Mouse (Mus musculus): ENCODE measurements around the gene Slco4c1. TPM values are rescaled to one million over a fixed set of nuclear protein-coding genes. Genes with fewer than 3 reads are reported as not detected.

Slco4c1 gene
- polyA plus RNA-seq, 1 experiment = not detected

DNA sequence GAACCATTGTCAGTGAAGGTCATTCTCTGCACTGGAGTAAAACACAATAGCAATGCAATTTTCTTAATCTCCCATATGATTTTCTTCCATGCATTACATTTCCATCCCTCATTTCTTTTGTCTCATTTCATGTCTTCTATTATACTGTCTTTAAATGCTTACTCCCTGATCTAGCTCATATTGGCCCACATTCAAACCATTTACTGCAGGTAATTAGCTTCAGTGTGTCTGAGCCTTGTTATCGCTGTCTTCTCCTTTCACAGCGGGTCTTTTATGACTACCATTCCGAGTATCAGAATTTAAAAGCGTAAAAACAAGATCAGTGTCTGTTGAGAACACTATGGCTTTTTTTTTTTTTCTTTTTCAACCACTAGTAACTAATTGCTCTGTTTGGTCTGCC lies 77.3 kb downstream of the Slco4c1 start:
- H3K27me3 ChIP-seq (ENCODE audit: control insufficient read depth, insufficient read depth, insufficient read length) = no peaks in the 10 kb centered on the region
- H3K79me2 ChIP-seq (ENCODE audit: control insufficient read depth, insufficient read depth) = no peaks in the 10 kb centered on the region
- H3K4me3 ChIP-seq = no peak overlapping the region
- no peaks in the 10 kb centered on the region for H3K36me3 ChIP-seq (ENCODE audit: control insufficient read depth, insufficient read depth)
- H3K4me2 ChIP-seq (ENCODE audit: low read depth) = no peak overlapping the region
- H3ac ChIP-seq (ENCODE audit: control insufficient read depth, insufficient read length) = no peak overlapping the region
- TF ChIP-seq MAX (IDR thresholded peaks at IDR 0.05; ENCODE audit: low read depth) = no peak
- TF ChIP-seq USF1 (IDR thresholded peaks at IDR 0.05; ENCODE audit: low read depth) = no peak
- no peak for TF ChIP-seq POLR2A (IDR thresholded peaks at IDR 0.05; ENCODE audit: insufficient read length, low read depth)
- TF ChIP-seq TCF12 (IDR thresholded peaks at IDR 0.05; ENCODE audit: insufficient read depth, poor library complexity, severe bottlenecking) = no peak
- TF ChIP-seq SRF (IDR thresholded peaks at IDR 0.05; ENCODE audit: control insufficient read depth, insufficient read length, low read depth) = no peak
- TF ChIP-seq MYOD1 (IDR thresholded peaks at IDR 0.05; ENCODE audit: control insufficient read depth in 1 of 3, insufficient read length in 2 of 3, low read depth in 2 of 3) = no peak
- no peak for TF ChIP-seq POLR2AphosphoS2 (IDR thresholded peaks at IDR 0.05; ENCODE audit: insufficient read length, low read depth)
- no peak for TF ChIP-seq TCF3 (IDR thresholded peaks at IDR 0.05; ENCODE audit: insufficient read length, low read depth)
- no peak for TF ChIP-seq CEBPB (IDR thresholded peaks at IDR 0.05; ENCODE audit: insufficient read depth, poor library complexity, severe bottlenecking)
- TF ChIP-seq MYOG (IDR thresholded peaks at IDR 0.05; ENCODE audit: control insufficient read depth in 1 of 3, insufficient read depth in 1 of 3, insufficient read length in 2 of 3, low read depth in 2 of 3) = no peak
- TF ChIP-seq E2F4 (IDR thresholded peaks at IDR 0.05; ENCODE audit: insufficient read depth) = no peak
- TF ChIP-seq REST (IDR thresholded peaks at IDR 0.05; ENCODE audit: insufficient read depth, insufficient read length) = no peak

DNA sequence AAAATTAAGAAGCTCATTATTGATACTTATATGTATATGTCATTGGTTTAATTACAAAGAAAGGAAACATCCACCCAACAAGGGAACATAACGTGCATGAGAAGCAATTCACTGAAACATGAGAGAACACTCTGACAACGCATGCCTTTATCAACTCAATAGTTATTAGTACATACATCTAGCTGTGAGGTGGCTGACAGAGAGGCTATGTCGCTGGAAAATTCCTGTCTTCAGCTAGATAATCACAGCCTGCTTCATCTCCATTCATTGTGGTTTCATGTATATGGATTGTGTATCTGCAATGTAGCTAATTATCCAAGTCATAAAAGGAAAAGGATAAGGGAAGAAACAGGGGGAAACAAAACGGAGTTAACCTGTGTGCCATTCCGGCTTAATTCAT lies 77.7 kb downstream of the Slco4c1 start:
- no peaks in the 10 kb centered on the region for H3K79me2 ChIP-seq (ENCODE audit: control insufficient read depth, insufficient read depth)
- no peak overlapping the region for H3K4me2 ChIP-seq (ENCODE audit: low read depth)
- H3K36me3 ChIP-seq (ENCODE audit: control insufficient read depth, insufficient read depth) = no peaks in the 10 kb centered on the region
- no peak overlapping the region for H3K4me3 ChIP-seq
- H3ac ChIP-seq (ENCODE audit: control insufficient read depth, insufficient read length) = no peak overlapping the region
- no peaks in the 10 kb centered on the region for H3K27me3 ChIP-seq (ENCODE audit: control insufficient read depth, insufficient read depth, insufficient read length)
- TF ChIP-seq TCF12 (IDR thresholded peaks at IDR 0.05; ENCODE audit: insufficient read depth, poor library complexity, severe bottlenecking) (no peak), MYOD1 (IDR thresholded peaks at IDR 0.05; ENCODE audit: control insufficient read depth in 1 of 3, insufficient read length in 2 of 3, low read depth in 2 of 3) (no peak), USF1 (IDR thresholded peaks at IDR 0.05; ENCODE audit: low read depth) (no peak)

DNA sequence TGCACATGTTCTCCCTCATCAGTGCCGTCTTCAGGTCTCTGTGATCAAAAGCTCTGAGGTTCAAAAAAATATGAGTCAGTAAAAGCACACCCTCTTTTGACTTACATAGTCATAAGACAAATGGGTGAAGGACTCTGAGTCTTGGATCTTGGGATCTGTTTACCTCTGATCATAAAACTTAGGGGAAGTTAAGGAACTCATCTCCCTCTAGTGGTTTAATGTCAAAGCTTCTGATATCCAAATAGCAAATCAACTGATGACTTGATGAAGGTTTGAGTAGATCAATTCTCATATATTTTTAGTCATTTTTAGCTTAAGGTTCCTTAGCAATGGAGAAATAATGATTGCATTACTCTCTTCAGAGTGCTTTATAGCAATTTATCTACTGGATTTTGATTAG lies 82.7 kb downstream of the Slco4c1 start:
- H3ac ChIP-seq (ENCODE audit: control insufficient read depth, insufficient read length) = no peak overlapping the region
- H3K4me3 ChIP-seq = no peak overlapping the region
- TF ChIP-seq POLR2A (IDR thresholded peaks at IDR 0.05; ENCODE audit: insufficient read length, low read depth) (no peak), E2F4 (IDR thresholded peaks at IDR 0.05; ENCODE audit: insufficient read depth) (no peak), MYOD1 (IDR thresholded peaks at IDR 0.05; ENCODE audit: control insufficient read depth in 1 of 3, insufficient read length in 2 of 3, low read depth in 2 of 3) (no peak), REST (IDR thresholded peaks at IDR 0.05; ENCODE audit: insufficient read depth, insufficient read length) (no peak), SRF (IDR thresholded peaks at IDR 0.05; ENCODE audit: control insufficient read depth, insufficient read length, low read depth) (no peak), POLR2AphosphoS2 (IDR thresholded peaks at IDR 0.05; ENCODE audit: insufficient read length, low read depth) (no peak)
- no peaks in the 10 kb centered on the region for H3K27me3 ChIP-seq (ENCODE audit: control insufficient read depth, insufficient read depth, insufficient read length)
- no peaks in the 10 kb centered on the region for H3K79me2 ChIP-seq (ENCODE audit: control insufficient read depth, insufficient read depth)
- no peaks in the 10 kb centered on the region for H3K36me3 ChIP-seq (ENCODE audit: control insufficient read depth, insufficient read depth)
- H3K4me2 ChIP-seq (ENCODE audit: low read depth) = no peak overlapping the region

DNA sequence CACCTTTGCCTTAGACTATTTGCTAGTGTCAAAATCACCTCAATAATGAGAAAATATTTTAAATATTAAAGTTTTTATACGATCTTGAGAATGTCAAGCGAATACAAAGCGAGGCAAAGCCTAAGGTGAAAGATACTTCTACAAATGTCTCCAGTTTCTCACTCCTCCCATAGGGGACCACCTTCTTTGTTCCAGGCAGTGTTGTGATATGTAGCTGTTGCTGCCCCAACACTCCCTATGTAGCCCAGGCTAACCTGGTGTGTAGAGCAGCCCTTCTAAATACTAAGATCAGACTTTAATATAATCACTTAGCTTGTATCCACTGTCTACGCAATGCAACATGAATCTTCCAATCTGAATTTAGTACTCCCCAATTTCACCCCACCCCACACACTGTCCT lies 97.8 kb downstream of the Slco4c1 start:
- Histone ChIP-seq H3ac (ENCODE audit: control insufficient read depth, insufficient read length) (no peak overlapping the region), H3K4me3 (no peak overlapping the region), H3K36me3 (ENCODE audit: control insufficient read depth, insufficient read depth) (no peaks in the 10 kb centered on the region), H3K79me2 (ENCODE audit: control insufficient read depth, insufficient read depth) (no peaks in the 10 kb centered on the region), H3K27me3 (ENCODE audit: control insufficient read depth, insufficient read depth, insufficient read length) (no peaks in the 10 kb centered on the region), H3K4me2 (ENCODE audit: low read depth) (no peak overlapping the region)
- TF ChIP-seq USF1 (IDR thresholded peaks at IDR 0.05; ENCODE audit: low read depth) = no peak
- TF ChIP-seq REST (IDR thresholded peaks at IDR 0.05; ENCODE audit: insufficient read depth, insufficient read length) = no peak
- TF ChIP-seq MYOG (IDR thresholded peaks at IDR 0.05; ENCODE audit: control insufficient read depth in 1 of 3, insufficient read depth in 1 of 3, insufficient read length in 2 of 3, low read depth in 2 of 3) = no peak
- TF ChIP-seq MYOD1 (IDR thresholded peaks at IDR 0.05; ENCODE audit: control insufficient read depth in 1 of 3, insufficient read length in 2 of 3, low read depth in 2 of 3) = no peak
- TF ChIP-seq SRF (IDR thresholded peaks at IDR 0.05; ENCODE audit: control insufficient read depth, insufficient read length, low read depth) = no peak
- TF ChIP-seq POLR2AphosphoS2 (IDR thresholded peaks at IDR 0.05; ENCODE audit: insufficient read length, low read depth) = no peak
- TF ChIP-seq TCF12 (IDR thresholded peaks at IDR 0.05; ENCODE audit: insufficient read depth, poor library complexity, severe bottlenecking) = no peak
- no peak for TF ChIP-seq TCF3 (IDR thresholded peaks at IDR 0.05; ENCODE audit: insufficient read length, low read depth)
- TF ChIP-seq POLR2A (IDR thresholded peaks at IDR 0.05; ENCODE audit: insufficient read length, low read depth) = no peak
- TF ChIP-seq CEBPB (IDR thresholded peaks at IDR 0.05; ENCODE audit: insufficient read depth, poor library complexity, severe bottlenecking) = no peak
- no peak for TF ChIP-seq E2F4 (IDR thresholded peaks at IDR 0.05; ENCODE audit: insufficient read depth)
- no peak for TF ChIP-seq MAX (IDR thresholded peaks at IDR 0.05; ENCODE audit: low read depth)

DNA sequence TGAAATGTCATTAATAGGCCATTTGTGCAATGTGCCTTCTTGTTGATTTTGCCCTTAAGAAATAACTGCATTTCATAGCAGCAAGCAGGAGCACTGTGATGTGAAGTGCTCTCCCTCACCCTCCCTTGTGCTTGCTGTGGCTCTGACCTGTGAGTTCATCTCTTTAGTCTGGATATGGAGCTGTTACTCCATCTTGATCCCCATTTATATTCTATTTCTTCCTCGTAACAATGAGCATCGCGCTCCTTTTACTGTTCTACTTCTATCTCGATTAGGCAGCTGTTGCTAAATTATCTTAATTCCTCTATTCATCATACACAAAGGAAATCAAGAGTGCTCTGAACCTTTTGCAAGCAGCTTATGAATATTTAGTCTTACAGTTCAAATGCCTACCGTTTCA lies 98.3 kb downstream of the Slco4c1 start:
- Histone ChIP-seq H3K27me3 (ENCODE audit: control insufficient read depth, insufficient read depth, insufficient read length) (no peaks in the 10 kb centered on the region), H3K4me3 (no peak overlapping the region), H3ac (ENCODE audit: control insufficient read depth, insufficient read length) (no peak overlapping the region), H3K36me3 (ENCODE audit: control insufficient read depth, insufficient read depth) (no peaks in the 10 kb centered on the region), H3K4me2 (ENCODE audit: low read depth) (no peak overlapping the region), H3K79me2 (ENCODE audit: control insufficient read depth, insufficient read depth) (no peaks in the 10 kb centered on the region)
- TF ChIP-seq E2F4 (IDR thresholded peaks at IDR 0.05; ENCODE audit: insufficient read depth) (no peak), CEBPB (IDR thresholded peaks at IDR 0.05; ENCODE audit: insufficient read depth, poor library complexity, severe bottlenecking) (no peak), TCF3 (IDR thresholded peaks at IDR 0.05; ENCODE audit: insufficient read length, low read depth) (no peak), MAX (IDR thresholded peaks at IDR 0.05; ENCODE audit: low read depth) (no peak), SRF (IDR thresholded peaks at IDR 0.05; ENCODE audit: control insufficient read depth, insufficient read length, low read depth) (no peak), TCF12 (IDR thresholded peaks at IDR 0.05; ENCODE audit: insufficient read depth, poor library complexity, severe bottlenecking) (no peak)
